Mouse (Mus musculus) liver, embryonic 14.5 days (tissue): ENCODE data around the gene Ube3b. TPM values are rescaled to one million over a fixed set of nuclear protein-coding genes. Genes with fewer than 3 reads are reported as not detected.
A peak's percentile ranks its signal among the peaks of the same experiment; 100 is the strongest.

Source experiments
- ATAC-seq: fragments of 200-750 bp; cut with Nextera tagmentation; 2 replicates; pipeline ENCODE4 v1.8.0; 2017; ENCODE audit warnings: moderate number of reproducible peaks, mild to moderate bottlenecking, moderate library complexity; ENCODE audit not compliant: insufficient read depth
- DNase-seq, 3 experiments: peaks; one replicate each; pipeline ENCODE4 v3.0.0-alpha.2; 2012 to 2013; ENCODE audit warnings: low read depth in 3 of 3, low spot score in 3 of 3
- H3K27ac ChIP-seq: fragments of 300-500 bp; sonication (generic); 2 replicates; pipeline ENCODE4 v1.5.1; 2014; ENCODE audit warnings: moderate library complexity, mild to moderate bottlenecking, control low read depth, inconsistent platforms
- H3K27me3 ChIP-seq: fragments of 300-500 bp; sonication (generic); 2 replicates; pipeline ENCODE4 v1.6.1; 2014; ENCODE audit warnings: mild to moderate bottlenecking, low read length, moderate library complexity; ENCODE audit not compliant: control insufficient read depth, insufficient read depth
- H3K36me3 ChIP-seq: fragments of 300-500 bp; sonication (generic); replicated peaks from 2 replicates; pipeline ENCODE4 v1.6.1; 2014; ENCODE audit warnings: low read depth; ENCODE audit not compliant: control insufficient read depth, insufficient read depth
- H3K4me1 ChIP-seq, 2 experiments: fragments of 200-500 bp in 1 of 2; fragments of 300-500 bp in 1 of 2; sonication (generic) in 1 of 2; replicated peaks; 2 replicates each; pipeline ENCODE4 v1.6.1; 2012 to 2014; ENCODE audit warnings: antibody characterized with exemption in 1 of 2, inconsistent platforms in 1 of 2, low read length in 1 of 2; ENCODE audit not compliant: control insufficient read depth in 2 of 2, insufficient read depth in 2 of 2
- H3K4me2 ChIP-seq: fragments of 300-500 bp; sonication (generic); 2 replicates; pipeline ENCODE4 v1.6.1; 2014; ENCODE audit warnings: low read depth, mild to moderate bottlenecking, control low read depth, moderate library complexity
- H3K4me3 ChIP-seq, 2 experiments: fragments of 200-500 bp in 1 of 2; fragments of 300-500 bp in 1 of 2; sonication (generic) in 1 of 2; 2 replicates each; pipeline ENCODE4 v1.5.1; 2012 to 2014; ENCODE audit warnings: low read depth in 2 of 2, low read length in 2 of 2, mild to moderate bottlenecking in 2 of 2, control low read depth in 1 of 2, inconsistent platforms in 1 of 2, moderate library complexity in 1 of 2; ENCODE audit not compliant: insufficient read depth in 1 of 2
- H3K9ac ChIP-seq: fragments of 300-500 bp; sonication (generic); replicated peaks from 2 replicates; pipeline ENCODE4 v1.6.1; 2014; ENCODE audit warnings: mild to moderate bottlenecking, control low read depth, moderate library complexity
- H3K9me3 ChIP-seq: fragments of 300-500 bp; sonication (generic); 2 replicates; pipeline ENCODE4 v1.6.1; 2016; ENCODE audit warnings: low read length, mixed read lengths; ENCODE audit not compliant: control insufficient read depth
- CTCF ChIP-seq: IDR thresholded peaks from 2 replicates; pipeline ENCODE4 v1.5.1; 2016; ENCODE audit warnings: antibody characterized with exemption, low read depth, control low read depth
- EP300 ChIP-seq: IDR thresholded peaks from 2 replicates; pipeline ENCODE4 v1.6.1; 2016; ENCODE audit warnings: antibody characterized with exemption, low read depth
- WGBS: fragments of 180-500 bp; shearing (Covaris S2); extraction: QIAGEN DNeasy Blood & Tissue Kit; methylation state at CpG from one replicate; pipeline ENCODE4 v1.1.7; 2014; ENCODE audit not compliant: insufficient replicate concordance; 5-methylcytosine and 5-hydroxymethylcytosine counted together
- polyA plus RNA-seq, 2 experiments: library from polyadenylated mRNA; depleted of rRNA in 1 of 2; stranded (reverse) in 1 of 2; unstranded in 1 of 2; fragments of >200 nt; fragmentation: Nextera tagmentation in 1 of 2; extraction: Ambion mirVana in 1 of 2; gene quantifications; 2 replicates each; pipeline versions ENCODE4 v1.2.1 to v1.2.3; 2012 to 2014

Gene Ube3b
- polyA plus RNA-seq, 2 experiments, result 12.9 to 14.6 TPM

DNA sequence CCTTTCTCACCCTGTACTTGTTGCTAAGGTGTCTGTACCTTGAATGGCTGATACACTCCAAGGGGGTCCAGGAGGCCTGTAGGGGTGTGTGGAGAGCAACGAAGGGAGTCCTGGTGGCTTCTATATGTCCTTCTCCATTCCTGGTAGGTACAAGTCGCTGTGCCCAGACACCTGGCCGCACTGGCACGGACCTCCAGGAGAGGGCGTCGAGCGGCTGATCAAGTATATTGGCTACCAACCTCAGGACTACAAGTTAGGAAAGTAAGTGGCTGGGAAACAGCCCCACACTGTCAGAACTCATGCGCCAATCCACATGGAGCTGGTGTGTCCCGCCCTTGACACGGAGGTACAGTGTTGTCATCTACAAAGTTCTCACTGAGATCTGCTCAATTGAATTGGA is 28.9 kb upstream of the Ube3b start:
- H3K27ac ChIP-seq, result no peak overlapping the region
- no peaks in the 10 kb centered on the region for H3K4me1 ChIP-seq
- no peak overlapping the region for H3K4me2 ChIP-seq
- no peaks in the 10 kb centered on the region for H3K27me3 ChIP-seq
- H3K36me3 ChIP-seq, result no peaks in the 10 kb centered on the region
- no peak overlapping the region for H3K9ac ChIP-seq
- ATAC-seq, result no peak
- no peak overlapping the region for H3K4me3 ChIP-seq
- DNase-seq, result no peak
- TF ChIP-seq CTCF (peak; percentile 54), EP300 (no peak)
- H3K9me3 ChIP-seq, result no peaks in the 10 kb centered on the region
- 42% methylated on average over 10 of the region's 10 CpGs for WGBS

DNA sequence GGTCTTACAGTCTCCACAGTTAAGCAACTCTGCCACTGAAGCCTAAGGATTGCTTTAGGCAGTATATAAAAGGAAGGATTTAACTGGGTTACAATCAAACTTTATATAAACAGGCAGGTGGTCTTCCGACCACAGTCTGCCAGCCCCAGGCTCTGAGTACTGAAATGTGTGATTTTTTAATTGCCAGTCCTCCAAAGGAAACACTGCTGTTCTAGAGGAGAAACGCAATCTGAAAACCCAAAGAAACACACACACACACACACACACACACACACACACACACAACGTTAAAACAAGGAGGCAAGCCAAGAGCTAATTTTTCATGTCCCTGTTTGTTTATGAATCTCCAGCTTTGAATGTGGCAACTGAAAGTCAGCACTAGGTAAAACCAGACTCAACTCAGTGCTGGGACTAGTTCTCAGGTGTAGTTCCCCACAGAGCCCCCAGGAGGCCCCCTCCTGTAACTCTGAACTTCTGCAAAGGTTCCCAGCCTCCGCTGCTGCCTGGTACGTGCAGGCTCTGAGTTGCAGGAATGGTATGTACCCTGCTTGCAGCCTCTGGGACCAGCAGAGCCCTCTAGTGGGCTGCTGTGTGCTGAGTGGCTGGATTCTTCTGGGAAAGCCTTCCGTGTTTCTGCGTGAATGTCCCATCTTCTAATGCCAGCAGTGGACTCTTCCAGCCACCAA is 24.0 kb upstream of the Ube3b start:
- WGBS, result 20% methylated on average over 7 of the region's 7 CpGs
- Histone ChIP-seq H3K4me3 (peak overlapping the region in 1 of 2 experiments; percentile 15; a peak in 1 of 4 replicates), H3K9ac (no peak overlapping the region), H3K27ac (no peak overlapping the region), H3K27me3 (no peaks in the 10 kb centered on the region), H3K4me2 (no peak overlapping the region; the same call in 1 of the 2 replicates), H3K4me1 (0 out of 4 replicates have a peak, but pooled peaks cover 0 to 4% of the 10 kb centered on the region in 2 experiments), H3K9me3 (no peaks in the 10 kb centered on the region), H3K36me3 (no peaks in the 10 kb centered on the region)
- ATAC-seq (peak; percentile 81), DNase-seq (peak in 1 of 3 experiments; percentile 52)
- peak; percentile 22; the same call in 1 of the 2 replicates for TF ChIP-seq EP300
- TF ChIP-seq CTCF, result peak; percentile 79

DNA sequence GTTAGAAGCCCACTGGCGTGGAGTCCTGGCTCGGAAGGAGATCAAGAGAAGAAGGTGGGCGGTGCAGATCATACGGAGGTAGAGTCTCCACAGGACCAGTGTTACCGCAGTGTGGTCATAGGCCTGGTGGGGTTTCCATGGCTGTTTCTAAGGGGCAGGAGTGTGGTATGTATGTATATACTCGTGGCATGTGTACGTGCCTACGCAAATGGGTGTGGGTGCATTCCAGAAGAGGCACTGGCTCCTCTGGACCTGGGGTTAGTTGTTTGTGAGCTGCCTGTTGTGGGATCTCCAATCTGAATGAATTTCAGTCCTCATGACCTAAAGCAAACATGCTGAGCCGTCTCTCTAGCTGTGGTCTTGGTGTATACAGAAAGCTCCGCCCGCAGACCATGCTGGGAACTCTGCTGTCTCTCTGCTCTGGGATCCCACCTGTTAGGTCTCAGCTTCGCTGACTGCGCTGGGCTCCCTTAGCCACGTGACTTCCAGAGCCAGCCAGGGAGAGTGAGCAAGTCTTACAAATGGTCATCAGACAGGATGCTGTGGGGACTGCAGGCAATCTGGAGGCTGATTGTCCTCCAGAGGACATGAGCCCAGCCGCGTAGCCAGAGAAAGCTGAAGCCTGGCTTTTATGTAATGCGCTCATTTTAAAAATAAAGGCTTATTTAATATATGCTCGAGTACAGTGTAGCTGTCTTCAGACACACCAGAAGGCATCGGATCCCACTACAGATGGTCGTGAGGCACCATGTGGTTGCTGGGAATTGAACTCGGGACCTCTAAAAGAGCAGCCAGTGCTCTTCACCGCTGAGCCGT is 23.3 kb upstream of the Ube3b start:
- Histone ChIP-seq H3K4me3 (peak overlapping the region in 1 of 2 experiments; percentile 15; a peak in 1 of 4 replicates), H3K9ac (no peak overlapping the region)

DNA sequence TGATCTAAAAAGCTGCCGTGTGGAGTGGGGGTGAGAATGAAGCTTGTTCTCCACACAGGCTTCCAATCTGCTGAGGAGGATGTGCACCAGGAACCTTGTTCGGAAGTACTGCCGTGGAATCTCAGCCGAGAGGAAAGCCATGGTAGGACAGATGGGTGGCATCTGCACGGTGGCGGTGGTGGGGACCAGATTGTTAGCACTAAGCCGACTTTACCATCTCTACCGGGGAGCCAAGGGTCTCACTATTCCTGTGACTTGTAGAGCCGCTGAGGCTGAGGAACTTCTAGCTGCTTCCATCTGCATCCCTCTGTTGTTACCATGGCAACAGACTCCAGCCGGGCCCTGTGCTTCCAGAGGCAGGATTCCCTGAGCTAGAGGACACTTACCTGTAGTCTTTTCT is 21.6 kb upstream of the Ube3b start:
- Histone ChIP-seq H3K27ac (no peak overlapping the region), H3K9ac (no peak overlapping the region), H3K36me3 (no peaks in the 10 kb centered on the region), H3K4me2 (no peak overlapping the region), H3K9me3 (no peaks in the 10 kb centered on the region), H3K27me3 (no peaks in the 10 kb centered on the region), H3K4me3 (no peak overlapping the region), H3K4me1 (0 out of 4 replicates have a peak, but pooled peaks cover 0 to 4% of the 10 kb centered on the region in 2 experiments)
- ATAC-seq, result no peak
- no peak for TF ChIP-seq EP300
- no peak for TF ChIP-seq CTCF
- no peak for DNase-seq
- WGBS, result 72% methylated on average over 10 of the region's 10 CpGs

More for the DNA sequence above, 23.3 kb upstream of the Ube3b start:
- 0 out of 4 replicates have a peak, but pooled peaks cover 0 to 4% of the 10 kb centered on the region in 2 experiments for H3K4me1 ChIP-seq
- TF ChIP-seq CTCF (no peak), EP300 (no peak)
- ATAC-seq (peak; percentile 52; the same call in 1 of the 2 replicates), DNase-seq (no peak)
- no peaks in the 10 kb centered on the region for H3K27me3 ChIP-seq
- no peak overlapping the region; the same call in 1 of the 2 replicates for H3K4me2 ChIP-seq
- no peak overlapping the region for H3K27ac ChIP-seq
- no peaks in the 10 kb centered on the region for H3K9me3 ChIP-seq
- no peaks in the 10 kb centered on the region for H3K36me3 ChIP-seq
- WGBS, result 57% methylated on average over 23 of the region's 23 CpGs

DNA sequence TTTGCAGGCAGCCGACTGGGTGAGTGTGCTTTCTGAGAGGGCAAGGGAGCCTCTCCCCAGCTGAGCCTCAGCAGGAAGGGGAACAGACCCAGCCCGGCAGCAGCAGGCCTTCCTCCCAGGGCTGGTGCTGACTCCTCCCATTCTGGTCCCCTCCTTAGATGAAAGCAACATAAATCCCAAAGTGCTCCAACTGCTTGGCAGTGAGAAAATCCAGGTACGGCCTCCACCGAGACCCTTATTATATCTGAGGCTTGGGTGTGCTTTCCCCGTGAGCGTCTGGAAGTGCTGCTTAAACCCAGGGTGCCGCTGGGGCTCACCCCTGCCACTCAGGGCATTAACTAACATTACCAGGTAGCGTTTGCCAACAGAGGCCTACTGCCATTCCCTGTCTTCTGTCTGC is 20.8 kb upstream of the Ube3b start:
- Histone ChIP-seq H3K27me3 (no peaks in the 10 kb centered on the region), H3K27ac (no peak overlapping the region), H3K4me2 (no peak overlapping the region), H3K36me3 (no peaks in the 10 kb centered on the region), H3K4me1 (0 out of 4 replicates have a peak, but pooled peaks cover 0 to 4% of the 10 kb centered on the region in 2 experiments), H3K4me3 (no peak overlapping the region), H3K9me3 (no peaks in the 10 kb centered on the region), H3K9ac (no peak overlapping the region)
- 52% methylated on average over 8 of the region's 8 CpGs for WGBS
- DNase-seq, result no peak
- ATAC-seq, result no peak
- no peak for TF ChIP-seq EP300
- TF ChIP-seq CTCF, result no peak
